Mouse (Mus musculus) C2C12 (cell line): ENCODE results near the gene Mctp2.

Source experiments
- CTCF ChIP-seq: IDR thresholded peaks from one replicate; pipeline ENCODE4 v1.5.1; 2011; ENCODE audit not compliant: control insufficient read depth, insufficient read depth, insufficient read length
- MAX ChIP-seq: IDR thresholded peaks from one replicate; pipeline ENCODE4 v1.6.1; 2011; ENCODE audit warnings: mild to moderate bottlenecking, control low read depth
- USF1 ChIP-seq: IDR thresholded peaks from one replicate; pipeline ENCODE4 v1.6.1; 2011; ENCODE audit warnings: low read depth, mild to moderate bottlenecking, control low read depth, moderate library complexity

DNA sequence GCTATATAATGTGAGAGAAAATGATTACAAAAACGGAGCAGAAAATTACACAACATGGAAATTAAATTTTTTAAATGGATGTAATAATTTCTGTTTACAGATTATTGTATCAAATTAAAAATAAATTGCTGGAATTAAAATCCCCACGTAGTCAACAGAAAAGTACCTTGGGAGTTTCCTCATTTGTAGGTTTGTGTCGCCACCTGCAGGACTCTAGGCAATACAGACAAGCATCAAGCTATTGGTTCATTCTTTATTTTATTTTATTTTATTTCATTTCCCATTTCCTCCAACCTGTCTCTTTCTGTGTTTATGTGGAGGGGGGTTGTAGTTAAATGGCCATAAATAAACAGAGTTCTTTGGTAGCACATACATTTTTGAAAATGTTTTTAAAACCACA lies 157.3 kb downstream of the Mctp2 start:
- TF ChIP-seq CTCF (no peak), USF1 (no peak), MAX (no peak)
